Mouse (Mus musculus) forebrain, embryonic 12.5 days (tissue): ENCODE data around the gene Samd9l. TPM values are rescaled to one million over a fixed set of nuclear protein-coding genes. Genes with fewer than 3 reads are reported as not detected.

Source experiments
- polyA plus RNA-seq: library from polyadenylated mRNA; unstranded; fragments of >200 nt; fragmentation: Nextera tagmentation; extraction: Ambion mirVana; gene quantifications from 2 replicates; pipeline ENCODE4 v1.2.1, GENCODE M21; 2016

Samd9l gene
- polyA plus RNA-seq, 1 experiment from 2014 or later: 0.66 TPM

Other genes with a start within 250 kb of the Samd9l start
- 2.3 and 2.7 TPM in 2 replicates for gene Hepacam2, start 98.7 kb upstream of the Samd9l start, polyA plus RNA-seq
- 47.1 and 48.1 TPM in 2 replicates for gene Vps50, start 98.8 kb upstream of the Samd9l start, polyA plus RNA-seq